Mouse (Mus musculus): Measurements from ENCODE around the gene Cd300lf. TPM values are rescaled to one million over a fixed set of nuclear protein-coding genes. Genes with fewer than 3 reads are reported as not detected.

Cd300lf gene
- polyA plus RNA-seq (2012; ENCODE audit: insufficient read depth, insufficient read length, missing spikeins), result 1.9 and 2.9 TPM in 2 replicates

DNA sequence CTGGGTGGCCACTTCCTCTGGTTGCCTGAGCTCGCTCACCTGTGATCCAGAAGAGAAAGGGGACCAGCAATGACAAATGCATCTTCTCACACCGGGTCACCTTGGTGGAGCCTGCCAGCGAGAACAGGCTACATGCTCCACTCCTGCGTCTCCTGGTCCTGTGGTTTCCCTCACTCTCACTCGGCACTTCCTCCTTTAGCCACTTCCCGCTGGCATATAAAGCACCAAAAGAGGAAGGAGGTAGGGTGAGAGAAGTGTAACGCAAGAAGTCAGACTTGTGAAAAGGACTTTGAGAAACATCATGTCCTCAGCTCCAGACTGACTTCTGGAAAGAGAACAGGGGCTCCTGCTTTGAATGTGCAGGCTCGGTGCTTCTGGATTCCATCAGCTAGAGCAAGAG lies at the start of gene Cd300lf:
TSS of gene Cd300lf (minus strand) at position 193 of the 400 bp plus-strand sequence.
- Histone ChIP-seq H3K4me1 (ENCODE audit: control insufficient read depth, insufficient read depth, low read length) (peaks cover 43% of the 10 kb centered on the region), H3K4me3 (ENCODE audit: insufficient read depth, low read length) (peak within 1 kb of the TSS; percentile 64), H3K27ac (ENCODE audit: insufficient read depth, low read depth, low read length) (peak within 1 kb of the TSS; percentile 96)
- no peak for TF ChIP-seq POLR2A (IDR thresholded peaks at IDR 0.05; ENCODE audit: borderline replicate concordance, low read depth, low read length)

DNA sequence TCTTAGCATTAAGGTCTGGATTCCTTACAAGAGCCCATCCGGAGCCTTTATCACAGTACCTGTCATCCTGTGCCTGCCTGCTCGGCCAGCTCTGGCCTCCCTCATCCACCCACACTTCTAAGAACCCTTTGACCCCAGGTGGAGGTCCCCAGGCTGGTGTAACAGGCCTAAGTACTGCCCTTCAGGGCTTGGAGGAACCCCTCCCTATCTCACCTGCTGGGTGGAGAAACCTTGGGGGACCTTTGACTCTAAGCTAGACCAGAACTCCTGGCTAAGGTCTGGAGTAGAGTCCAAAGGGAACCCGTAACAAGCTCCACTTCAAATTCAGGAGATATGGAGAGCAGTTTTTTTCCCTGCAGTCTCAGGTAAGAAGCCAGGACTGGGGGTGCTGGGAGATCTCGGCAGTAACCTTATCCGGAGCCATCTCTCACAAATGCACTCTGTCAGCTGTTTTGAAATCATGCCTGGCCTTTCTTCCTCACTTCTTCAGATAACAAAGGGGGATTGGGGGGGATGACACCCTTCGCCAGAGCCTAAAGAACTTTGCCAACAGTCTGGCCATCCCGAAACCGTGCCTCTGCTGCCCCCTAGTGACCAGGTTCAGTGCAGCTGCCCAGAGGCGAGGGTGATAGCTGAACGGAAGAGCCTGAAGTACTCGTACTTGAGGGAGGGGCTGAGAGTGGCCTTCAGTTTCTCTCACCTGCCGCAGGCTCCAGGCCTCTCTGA lies 48.3 kb upstream of the Cd300lf start:
- TF ChIP-seq CTCF (IDR thresholded peaks at IDR 0.05; ENCODE audit: low read depth, low read length), result peak; percentile 84
- TF ChIP-seq POLR2A (IDR thresholded peaks at IDR 0.05; ENCODE audit: borderline replicate concordance, low read depth, low read length), result no peak
- Histone ChIP-seq H3K27ac (ENCODE audit: insufficient read depth, low read depth, low read length) (no peak overlapping the region), H3K4me1 (ENCODE audit: control insufficient read depth, insufficient read depth, low read length) (peaks cover 11% of the 10 kb centered on the region), H3K4me3 (ENCODE audit: insufficient read depth, low read length) (no peak overlapping the region)

DNA sequence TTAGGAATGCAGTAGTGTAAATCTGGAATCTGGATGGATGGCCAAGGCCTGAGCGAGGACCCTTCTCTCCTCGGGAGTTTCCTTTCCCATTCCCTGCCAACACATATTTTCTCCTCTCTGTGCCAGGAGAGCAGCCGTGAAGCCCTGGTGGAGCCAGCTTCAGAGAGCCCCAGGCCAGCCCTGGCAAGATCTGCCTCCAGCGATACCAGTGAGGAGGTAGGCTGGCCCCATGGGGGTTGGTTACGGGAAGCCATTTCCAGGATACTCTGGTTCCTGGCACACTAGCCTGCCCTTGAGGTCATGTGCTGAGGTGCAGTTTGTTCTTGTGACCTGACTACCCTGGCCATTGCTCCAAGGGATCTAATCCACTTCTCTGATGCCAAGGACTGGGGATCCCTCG lies 46.1 kb upstream of the Cd300lf start:
- H3K27ac ChIP-seq (ENCODE audit: insufficient read depth, low read depth, low read length), result no peak overlapping the region
- TF ChIP-seq POLR2A (IDR thresholded peaks at IDR 0.05; ENCODE audit: borderline replicate concordance, low read depth, low read length) (no peak), CTCF (IDR thresholded peaks at IDR 0.05; ENCODE audit: low read depth, low read length) (no peak)
- H3K4me1 ChIP-seq (ENCODE audit: control insufficient read depth, insufficient read depth, low read length), result peaks cover 7% of the 10 kb centered on the region
- H3K4me3 ChIP-seq (ENCODE audit: insufficient read depth, low read length), result no peak overlapping the region

DNA sequence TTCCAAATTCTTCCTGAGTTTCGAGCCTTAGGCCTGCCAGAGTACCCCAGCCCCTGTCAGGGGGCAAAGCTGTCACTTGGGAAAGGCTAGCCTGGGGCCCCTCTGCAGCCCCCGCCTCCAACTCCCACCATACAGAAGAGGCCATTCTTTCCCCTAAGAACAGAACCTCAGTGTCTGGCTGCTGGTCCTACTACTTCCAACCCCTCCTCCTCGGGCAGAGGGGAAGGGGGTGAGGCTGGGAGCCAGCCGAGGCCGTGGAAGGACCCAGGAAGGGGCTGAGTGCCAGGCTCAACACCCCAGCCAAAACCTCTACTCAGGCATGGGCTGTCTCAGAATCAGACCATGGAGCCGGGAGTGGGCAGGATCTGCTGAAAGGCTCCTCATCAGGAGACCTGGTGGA lies 45.4 kb upstream of the Cd300lf start:
- H3K4me1 ChIP-seq (ENCODE audit: control insufficient read depth, insufficient read depth, low read length), result peaks cover 2% of the 10 kb centered on the region

DNA sequence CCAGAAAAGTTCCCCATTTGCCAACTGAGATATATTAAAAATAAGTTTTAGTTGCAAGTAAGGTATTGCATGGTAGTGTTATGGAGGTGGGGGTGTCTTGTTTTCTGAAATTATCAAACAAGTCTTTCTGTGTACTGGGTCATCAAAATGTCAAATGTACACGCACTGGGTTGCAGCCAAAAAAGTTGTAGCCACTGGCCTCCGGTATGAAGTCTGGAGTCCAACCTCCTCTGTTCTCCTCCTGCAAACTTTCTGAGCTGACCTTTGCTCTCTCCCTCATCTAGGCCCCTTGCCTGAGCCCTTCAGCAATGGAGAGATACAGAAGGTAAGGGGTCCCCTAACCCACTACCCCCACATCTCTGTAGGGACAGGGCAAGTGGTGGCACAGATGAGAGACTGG lies 45.0 kb upstream of the Cd300lf start:
- H3K4me1 ChIP-seq (ENCODE audit: control insufficient read depth, insufficient read depth, low read length), result peaks cover 4% of the 10 kb centered on the region
- TF ChIP-seq POLR2A (IDR thresholded peaks at IDR 0.05; ENCODE audit: borderline replicate concordance, low read depth, low read length) (no peak), CTCF (IDR thresholded peaks at IDR 0.05; ENCODE audit: low read depth, low read length) (no peak)
- no peak overlapping the region for H3K4me3 ChIP-seq (ENCODE audit: insufficient read depth, low read length)
- H3K27ac ChIP-seq (ENCODE audit: insufficient read depth, low read depth, low read length), result no peak overlapping the region

More for the DNA sequence above, 45.4 kb upstream of the Cd300lf start:
- TF ChIP-seq POLR2A (IDR thresholded peaks at IDR 0.05; ENCODE audit: borderline replicate concordance, low read depth, low read length) (no peak), CTCF (IDR thresholded peaks at IDR 0.05; ENCODE audit: low read depth, low read length) (no peak)
- Histone ChIP-seq H3K4me3 (ENCODE audit: insufficient read depth, low read length) (no peak overlapping the region), H3K27ac (ENCODE audit: insufficient read depth, low read depth, low read length) (no peak overlapping the region)

DNA sequence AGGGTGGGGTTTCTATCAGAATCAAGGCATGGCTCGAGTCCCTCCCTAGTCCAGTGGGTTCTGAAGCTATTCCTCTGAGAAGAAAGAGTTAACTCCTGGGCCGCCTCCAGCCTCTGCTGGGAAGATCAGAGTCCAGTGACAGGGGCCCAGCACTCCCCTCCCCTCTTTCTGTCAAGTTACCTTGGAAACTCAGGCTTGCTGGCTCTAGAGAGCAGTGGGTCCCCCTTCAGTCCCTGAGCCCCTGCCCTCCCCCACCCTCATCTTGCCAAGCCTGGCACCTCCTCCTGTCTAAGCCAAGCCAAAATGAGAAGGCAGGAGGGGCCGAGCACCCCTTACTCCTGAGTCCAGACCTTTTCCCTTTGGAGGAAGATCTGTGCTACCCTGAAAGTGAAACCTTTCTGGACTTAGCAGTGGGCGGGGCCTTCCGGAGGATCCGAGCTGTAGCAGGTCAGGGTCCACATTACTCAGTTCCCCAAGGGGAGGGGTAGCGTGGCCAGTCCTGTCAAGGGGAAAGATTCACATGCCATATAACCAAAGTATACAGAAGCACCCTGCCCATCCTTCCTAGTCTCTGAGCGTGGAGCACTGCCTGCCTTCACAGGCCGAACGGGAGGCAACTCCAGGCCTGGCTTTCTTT lies 43.9 kb upstream of the Cd300lf start:
- H3K4me1 ChIP-seq (ENCODE audit: control insufficient read depth, insufficient read depth, low read length), result peaks cover 12% of the 10 kb centered on the region
- H3K4me3 ChIP-seq (ENCODE audit: insufficient read depth, low read length), result no peak overlapping the region
- TF ChIP-seq CTCF (IDR thresholded peaks at IDR 0.05; ENCODE audit: low read depth, low read length) (no peak), POLR2A (IDR thresholded peaks at IDR 0.05; ENCODE audit: borderline replicate concordance, low read depth, low read length) (no peak)
- H3K27ac ChIP-seq (ENCODE audit: insufficient read depth, low read depth, low read length), result no peak overlapping the region

DNA sequence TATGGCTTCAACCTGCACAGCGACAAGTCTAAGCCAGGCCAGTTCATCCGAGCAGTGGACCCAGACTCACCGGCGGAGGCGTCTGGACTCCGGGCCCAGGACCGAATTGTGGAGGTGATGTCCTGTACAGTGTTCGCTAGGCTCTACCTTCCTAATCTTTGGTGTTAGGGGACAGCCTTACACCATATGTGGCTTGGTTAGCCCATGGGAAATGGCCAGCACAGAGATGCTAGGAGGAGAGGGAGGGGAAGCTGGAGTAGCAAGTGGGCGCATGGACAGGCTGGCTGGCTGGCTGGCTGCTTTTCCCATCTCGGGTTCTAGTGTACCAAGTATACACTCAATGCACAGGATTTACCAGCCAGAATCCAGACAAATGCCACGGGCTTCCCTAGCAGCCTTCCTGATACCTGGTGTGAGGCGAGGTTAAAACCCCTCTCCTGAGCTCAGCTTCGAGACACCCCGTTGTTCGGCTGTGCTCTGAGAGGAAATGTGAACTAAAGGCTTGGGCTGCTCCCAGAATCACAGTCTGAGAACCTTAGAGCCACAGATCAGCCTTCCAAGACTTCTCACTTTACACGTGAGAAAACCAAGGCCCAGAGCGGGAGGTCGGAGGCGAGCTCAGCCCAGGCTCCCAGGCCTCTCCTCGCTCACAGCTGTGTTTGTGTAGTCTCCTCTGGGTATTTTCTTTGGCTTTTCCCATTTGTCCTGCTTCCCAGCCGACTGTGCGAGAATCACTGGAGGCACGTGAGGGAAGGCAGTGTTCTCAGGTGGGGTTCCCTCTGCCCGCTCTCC lies 42.8 kb upstream of the Cd300lf start:
- TF ChIP-seq CTCF (IDR thresholded peaks at IDR 0.05; ENCODE audit: low read depth, low read length) (no peak), POLR2A (IDR thresholded peaks at IDR 0.05; ENCODE audit: borderline replicate concordance, low read depth, low read length) (no peak)
- Histone ChIP-seq H3K27ac (ENCODE audit: insufficient read depth, low read depth, low read length) (no peak overlapping the region), H3K4me3 (ENCODE audit: insufficient read depth, low read length) (no peak overlapping the region), H3K4me1 (ENCODE audit: control insufficient read depth, insufficient read depth, low read length) (peaks cover 20% of the 10 kb centered on the region)

DNA sequence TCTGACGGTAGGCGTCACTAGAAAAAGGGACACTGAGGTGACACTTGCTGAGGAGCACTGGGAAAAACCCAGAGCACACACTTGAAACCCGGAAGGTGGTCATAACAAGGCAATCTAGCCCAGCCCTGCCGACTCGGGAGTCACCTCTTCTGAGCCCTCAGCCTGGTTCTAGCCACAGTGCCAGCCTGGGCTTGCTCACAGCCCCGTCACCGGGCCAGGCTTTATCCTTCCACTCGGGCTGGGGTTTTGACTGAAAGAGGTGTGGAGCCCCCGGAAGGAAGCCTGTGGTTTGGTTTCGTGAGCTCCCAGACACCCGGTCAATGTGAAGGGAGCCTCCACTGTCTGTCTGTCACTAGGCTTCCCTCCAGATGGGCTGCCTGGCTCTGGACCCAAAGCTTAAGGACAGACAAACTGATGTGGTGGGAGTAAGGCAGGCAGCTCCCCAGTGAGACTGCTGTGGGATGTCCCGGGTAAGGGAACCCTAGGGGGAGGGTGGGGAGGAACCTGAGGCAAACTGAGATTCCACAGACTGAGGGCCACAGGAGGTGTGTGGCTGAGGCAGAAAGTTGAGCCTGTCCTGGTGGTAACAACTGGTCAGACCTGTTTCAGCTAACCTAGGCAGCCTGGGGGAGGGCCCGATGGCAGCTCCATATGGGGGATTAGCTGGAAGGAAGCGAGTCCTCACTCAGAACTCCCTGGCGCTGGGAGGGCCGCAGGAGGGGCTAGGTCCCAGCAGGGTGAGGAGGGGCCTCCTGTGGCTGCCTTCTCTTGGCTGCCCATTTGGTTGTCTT lies 40.0 kb upstream of the Cd300lf start:
- no peak overlapping the region for H3K27ac ChIP-seq (ENCODE audit: insufficient read depth, low read depth, low read length)
- peaks cover 20% of the 10 kb centered on the region for H3K4me1 ChIP-seq (ENCODE audit: control insufficient read depth, insufficient read depth, low read length)
- TF ChIP-seq CTCF (IDR thresholded peaks at IDR 0.05; ENCODE audit: low read depth, low read length), result no peak
- TF ChIP-seq POLR2A (IDR thresholded peaks at IDR 0.05; ENCODE audit: borderline replicate concordance, low read depth, low read length), result no peak
- H3K4me3 ChIP-seq (ENCODE audit: insufficient read depth, low read length), result no peak overlapping the region

DNA sequence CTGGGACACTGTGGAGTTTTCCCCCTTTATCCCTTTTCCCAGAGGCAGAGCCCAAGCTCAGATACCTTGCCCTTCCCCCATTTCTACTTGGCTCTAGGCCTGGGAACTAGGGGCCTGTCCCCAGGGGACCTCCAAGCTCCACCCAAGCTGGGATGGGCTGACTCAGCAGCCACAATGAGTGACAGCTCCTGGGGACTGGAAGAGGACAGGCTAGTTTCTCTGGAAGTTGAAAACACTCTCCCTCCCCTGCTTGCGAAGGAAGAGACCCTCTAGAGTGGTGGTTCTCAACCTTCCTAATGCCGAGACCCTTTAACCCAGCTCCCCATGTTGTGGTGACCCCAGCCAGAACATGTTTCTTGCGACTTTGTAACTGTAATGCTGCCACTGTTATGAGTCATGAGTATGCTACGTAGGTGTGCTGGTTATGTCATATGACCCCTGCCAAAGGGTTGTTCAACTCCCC lies 39.1 kb upstream of the Cd300lf start:
- Histone ChIP-seq H3K4me1 (ENCODE audit: control insufficient read depth, insufficient read depth, low read length) (peaks cover 20% of the 10 kb centered on the region), H3K4me3 (ENCODE audit: insufficient read depth, low read length) (no peak overlapping the region), H3K27ac (ENCODE audit: insufficient read depth, low read depth, low read length) (no peak overlapping the region)
- no peak for TF ChIP-seq POLR2A (IDR thresholded peaks at IDR 0.05; ENCODE audit: borderline replicate concordance, low read depth, low read length)
- TF ChIP-seq CTCF (IDR thresholded peaks at IDR 0.05; ENCODE audit: low read depth, low read length), result no peak
